Mouse (Mus musculus): ENCODE results near the gene Cyb5r3. TPM values are rescaled to one million over a fixed set of nuclear protein-coding genes. Genes with fewer than 3 reads are reported as not detected.
A peak's percentile ranks its signal among the peaks of the same experiment; 100 is the strongest.

Cyb5r3 gene
- polyA plus RNA-seq, 1 experiment from 2014 or later: 182 TPM

DNA sequence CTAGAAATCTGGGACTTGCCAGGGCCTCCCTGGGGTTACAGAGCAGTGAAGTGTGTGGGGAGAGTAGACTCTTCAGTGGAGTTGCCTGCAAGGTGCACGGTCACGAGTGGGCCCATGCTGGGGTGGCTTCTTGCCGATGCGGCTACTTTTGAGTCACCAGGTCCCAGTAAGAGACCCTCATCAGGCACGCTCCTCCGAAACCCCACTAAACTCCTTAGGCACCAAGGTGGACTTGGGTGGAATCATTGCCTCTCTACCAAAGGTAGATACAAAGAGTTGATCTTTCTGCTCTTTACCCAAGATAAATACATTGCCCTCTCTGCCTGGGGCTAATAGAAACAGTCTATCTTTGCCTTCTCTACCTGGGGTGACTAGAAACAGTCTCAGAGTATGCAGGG is 14.7 kb downstream of the Cyb5r3 start:
- Histone ChIP-seq H3K9me3 (no peaks in the 10 kb centered on the region), H3K4me2 (no peak overlapping the region), H3K9ac (no peak overlapping the region), H3K4me3 (replicated peaks) (no peak overlapping the region), H3K27ac (no peak overlapping the region), H3K4me1 (no peaks in the 10 kb centered on the region), H3K36me3 (peaks cover 31% of the 10 kb centered on the region), H3K27me3 (replicated peaks) (no peaks in the 10 kb centered on the region)
- ATAC-seq (ENCODE audit: insufficient read depth, low FRiP score, low read depth): no peak
- WGBS: 97% methylated on average over 6 of the region's 6 CpGs

DNA sequence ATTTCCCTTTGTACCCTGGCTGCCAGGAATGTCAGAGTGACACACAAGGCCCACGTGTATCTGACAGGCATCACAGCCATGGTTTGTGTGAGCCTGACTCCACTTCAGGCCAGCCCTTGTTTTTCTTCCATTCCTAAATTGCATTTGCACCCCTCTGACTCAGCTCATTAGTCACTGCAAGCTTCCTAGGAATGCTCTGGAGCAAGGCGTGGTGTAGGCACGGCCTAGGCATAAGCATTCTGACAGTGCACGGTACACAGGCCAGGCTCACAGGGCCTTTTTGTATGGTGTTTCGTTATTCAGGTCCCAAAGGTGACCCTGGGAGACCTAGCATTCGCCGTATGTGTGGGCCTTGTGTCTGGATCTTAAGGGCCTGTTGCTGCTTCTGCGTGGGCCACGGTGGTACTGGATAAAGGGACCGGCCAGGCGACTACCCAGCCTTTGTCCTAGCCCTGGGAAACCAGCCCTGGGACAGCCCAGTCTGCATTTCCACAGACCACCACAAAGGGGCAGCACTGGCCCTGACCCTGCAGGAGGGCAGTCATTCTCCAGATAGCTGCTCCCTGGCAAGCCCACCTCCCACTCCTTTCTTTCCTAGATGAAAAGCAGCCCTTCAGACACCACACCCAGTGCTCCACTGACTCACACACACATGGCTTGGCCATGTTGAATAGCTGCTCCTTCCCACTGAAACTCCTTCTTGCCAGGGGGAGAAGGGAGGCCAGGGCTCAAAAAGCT is 15.3 kb downstream of the Cyb5r3 start:
- Histone ChIP-seq H3K4me2 (no peak overlapping the region), H3K9me3 (no peaks in the 10 kb centered on the region), H3K36me3 (peaks cover 27% of the 10 kb centered on the region), H3K27me3 (replicated peaks) (no peaks in the 10 kb centered on the region), H3K27ac (no peak overlapping the region), H3K9ac (no peak overlapping the region), H3K4me3 (replicated peaks) (no peak overlapping the region), H3K4me1 (no peaks in the 10 kb centered on the region)
- no peak for ATAC-seq (ENCODE audit: insufficient read depth, low FRiP score, low read depth)
- WGBS: 75% methylated on average over 11 of the region's 11 CpGs

DNA sequence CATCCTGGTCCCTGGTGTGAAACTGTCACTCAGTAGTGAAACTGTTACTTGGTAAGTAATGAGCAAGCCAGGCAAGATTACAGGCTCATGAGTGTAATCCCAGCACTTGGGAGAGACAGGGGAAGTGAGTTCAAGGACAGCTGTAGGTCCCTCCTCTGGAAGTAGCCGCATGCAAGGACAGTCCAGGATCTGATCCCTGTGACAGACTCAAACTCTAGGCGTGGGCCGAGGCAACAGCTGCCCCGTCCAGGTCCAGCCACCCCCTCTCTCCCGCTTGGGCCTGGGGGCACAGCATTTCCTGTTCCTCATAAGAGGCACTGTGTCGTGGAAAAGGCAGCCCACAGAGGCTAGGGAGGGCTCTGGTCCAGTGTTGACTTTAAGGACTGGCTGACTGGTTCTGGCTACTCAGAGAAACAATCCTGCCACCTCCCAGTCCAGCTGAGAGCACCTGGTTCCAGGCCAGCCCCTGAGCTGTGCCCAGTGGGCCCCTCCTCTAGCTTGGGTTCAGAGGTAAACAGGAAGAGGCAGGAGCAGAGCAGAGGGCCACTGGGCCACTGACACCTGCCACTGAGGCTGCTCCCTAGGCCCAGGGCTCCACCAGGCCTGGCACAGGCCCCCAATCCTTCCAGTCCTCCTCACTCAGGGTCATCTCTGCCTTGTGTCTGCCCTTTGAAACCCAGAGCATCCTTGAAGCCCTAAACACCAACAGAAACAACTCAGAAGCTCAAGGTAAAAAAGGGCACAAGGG is 16.5 kb downstream of the Cyb5r3 start:
- Histone ChIP-seq H3K4me1 (no peaks in the 10 kb centered on the region), H3K4me2 (no peak overlapping the region), H3K36me3 (peaks cover 25% of the 10 kb centered on the region), H3K27ac (no peak overlapping the region), H3K9me3 (no peaks in the 10 kb centered on the region), H3K9ac (no peak overlapping the region), H3K4me3 (replicated peaks) (no peak overlapping the region), H3K27me3 (replicated peaks) (no peaks in the 10 kb centered on the region)
- 70% methylated on average over 6 of the region's 6 CpGs for WGBS
- ATAC-seq (ENCODE audit: insufficient read depth, low FRiP score, low read depth): no peak

DNA sequence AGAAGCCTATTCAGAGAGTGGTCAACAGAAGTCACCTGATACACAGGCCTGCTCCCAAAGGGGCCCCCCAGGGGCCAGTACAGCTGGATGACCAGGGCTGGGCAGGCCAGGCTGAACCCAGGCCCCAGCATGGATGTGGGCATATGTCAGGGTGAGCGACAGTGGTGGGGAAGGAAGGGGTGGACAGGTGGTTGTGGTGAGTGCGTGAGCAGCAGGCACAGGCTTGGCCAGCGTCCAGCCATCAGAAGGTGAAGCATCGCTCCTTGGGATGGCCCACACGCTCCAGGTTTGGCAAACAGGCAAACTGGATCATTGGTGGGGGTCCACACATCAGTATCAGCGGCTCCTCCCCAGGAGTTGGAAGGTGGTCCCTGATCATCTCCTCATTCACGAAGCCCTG is 18.1 kb downstream of the Cyb5r3 start:
- Histone ChIP-seq H3K4me2 (no peak overlapping the region), H3K4me3 (replicated peaks) (no peak overlapping the region), H3K9ac (no peak overlapping the region), H3K27ac (no peak overlapping the region), H3K4me1 (0 out of 2 replicates have a peak, but pooled peaks cover 4% of the 10 kb centered on the region), H3K9me3 (no peaks in the 10 kb centered on the region), H3K36me3 (peaks cover 11% of the 10 kb centered on the region), H3K27me3 (replicated peaks) (no peaks in the 10 kb centered on the region)
- no peak for ATAC-seq (ENCODE audit: insufficient read depth, low FRiP score, low read depth)
- WGBS: 90% methylated on average over 7 of the region's 7 CpGs

DNA sequence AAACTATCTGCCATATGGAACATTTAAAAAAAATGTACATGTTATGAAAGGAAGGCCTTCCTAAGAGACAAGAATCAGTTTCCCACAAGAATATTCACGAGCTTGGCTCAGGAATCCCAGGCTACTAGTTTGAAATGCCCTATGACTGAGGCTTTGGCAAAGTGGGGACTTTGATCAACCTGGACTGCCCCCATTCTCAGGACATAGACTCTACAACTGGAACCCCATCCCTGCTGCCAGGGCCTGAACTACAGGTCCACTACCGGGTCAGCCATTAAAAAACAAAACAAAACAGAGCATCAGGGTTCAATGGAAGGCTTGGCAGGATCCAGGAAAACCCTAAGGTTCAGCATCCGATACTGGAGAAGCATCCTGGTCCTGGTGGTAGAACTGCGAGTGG is 21.7 kb downstream of the Cyb5r3 start:
- Histone ChIP-seq H3K9ac (no peak overlapping the region), H3K4me3 (replicated peaks) (no peak overlapping the region), H3K4me1 (peaks cover 10% of the 10 kb centered on the region), H3K27ac (no peak overlapping the region), H3K36me3 (peaks cover 9% of the 10 kb centered on the region), H3K4me2 (no peak overlapping the region), H3K27me3 (replicated peaks) (no peaks in the 10 kb centered on the region), H3K9me3 (no peaks in the 10 kb centered on the region)
- ATAC-seq (ENCODE audit: insufficient read depth, low FRiP score, low read depth): no peak
- 73% methylated on average over 4 of the region's 4 CpGs for WGBS

DNA sequence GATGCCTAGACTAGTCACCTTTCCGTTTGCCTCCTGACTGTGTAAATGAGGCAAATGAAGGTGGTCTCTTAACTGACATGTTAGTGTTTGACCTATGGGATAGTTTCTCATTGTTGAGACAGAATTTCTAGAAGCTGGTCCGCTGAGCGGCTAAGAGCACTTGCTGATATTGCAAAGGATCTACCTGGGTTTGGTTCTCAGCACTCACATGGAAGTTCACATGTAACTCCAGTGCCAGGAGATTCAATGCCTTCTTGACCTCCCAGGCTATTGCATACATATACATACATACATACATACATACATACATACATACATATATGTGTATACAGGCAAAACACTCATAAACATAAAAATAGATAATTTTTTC is 22.3 kb downstream of the Cyb5r3 start:
- no peak overlapping the region for H3K9ac ChIP-seq

DNA sequence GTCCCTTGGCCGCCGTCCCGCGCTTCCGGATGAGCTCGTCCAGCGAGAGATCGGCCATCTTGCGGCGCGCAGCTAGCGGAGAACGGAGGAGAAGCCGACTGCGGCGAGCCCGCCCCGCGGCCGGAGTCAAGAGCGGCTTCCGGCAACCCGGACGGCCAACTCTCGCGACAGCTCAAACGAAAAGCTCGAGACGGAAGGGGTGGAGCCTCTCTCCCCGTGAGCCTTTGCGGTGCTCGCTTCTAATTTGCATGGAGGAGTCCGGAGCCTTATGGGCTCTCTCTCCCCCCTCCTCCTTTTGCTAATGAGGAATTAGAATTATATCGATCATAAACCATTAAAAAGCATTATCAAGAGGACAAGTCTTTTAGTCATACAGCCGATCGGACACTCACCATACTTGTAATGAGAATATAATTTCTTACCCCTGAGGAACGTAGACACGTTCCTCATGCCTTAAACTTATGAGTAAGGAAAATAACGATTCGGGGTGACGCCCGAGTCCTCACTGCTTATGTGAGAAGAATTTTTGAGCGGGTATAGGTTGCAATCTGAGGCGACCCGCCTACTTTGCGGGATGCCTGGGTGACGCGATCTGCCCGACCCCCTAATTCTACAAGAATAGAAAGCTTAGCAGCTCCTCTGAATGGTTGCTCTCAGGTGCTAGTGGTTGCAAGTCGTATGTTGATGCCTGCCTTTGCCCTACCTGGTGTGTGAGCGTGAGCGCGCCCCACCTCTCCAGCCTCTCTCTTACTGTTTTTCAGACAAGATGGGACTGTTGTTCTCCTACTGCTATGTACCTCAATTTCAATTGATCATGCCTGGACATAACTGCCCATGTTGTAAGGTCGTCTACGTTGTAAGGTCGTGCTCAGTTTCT is 23.0 kb downstream of the Cyb5r3 start, which contains the start of gene Poldip3:
Poldip3 (minus strand) TSS at position 189 of the 877 bp plus-strand sequence.
- H3K9me3 ChIP-seq: no peaks in the 10 kb centered on the region
- H3K36me3 ChIP-seq: peaks cover 13% of the 10 kb centered on the region
- H3K4me3 ChIP-seq (replicated peaks): peak within 1 kb of the TSS; percentile 94
- peak within 1 kb of the TSS; percentile 87 for H3K9ac ChIP-seq
- peak within 1 kb of the TSS; percentile 75 for H3K4me2 ChIP-seq
- no peaks in the 10 kb centered on the region for H3K27me3 ChIP-seq (replicated peaks)
- peaks cover 10% of the 10 kb centered on the region for H3K4me1 ChIP-seq
- under 1% methylated on average over 56 of the region's 56 CpGs for WGBS
- peak; percentile 90 for ATAC-seq (ENCODE audit: insufficient read depth, low FRiP score, low read depth)
- peak within 1 kb of the TSS; percentile 98 for H3K27ac ChIP-seq

More for the DNA sequence above, 22.3 kb downstream of the Cyb5r3 start:
- Histone ChIP-seq H3K27ac (peak overlapping the region; percentile 98), H3K4me2 (peak overlapping the region; percentile 46), H3K4me3 (replicated peaks) (peak overlapping the region; percentile 94), H3K9me3 (no peaks in the 10 kb centered on the region), H3K36me3 (peaks cover 13% of the 10 kb centered on the region), H3K27me3 (replicated peaks) (no peaks in the 10 kb centered on the region), H3K4me1 (peaks cover 10% of the 10 kb centered on the region)
- 21% methylated on average over 3 of the region's 3 CpGs for WGBS
- ATAC-seq (ENCODE audit: insufficient read depth, low FRiP score, low read depth): no peak

DNA sequence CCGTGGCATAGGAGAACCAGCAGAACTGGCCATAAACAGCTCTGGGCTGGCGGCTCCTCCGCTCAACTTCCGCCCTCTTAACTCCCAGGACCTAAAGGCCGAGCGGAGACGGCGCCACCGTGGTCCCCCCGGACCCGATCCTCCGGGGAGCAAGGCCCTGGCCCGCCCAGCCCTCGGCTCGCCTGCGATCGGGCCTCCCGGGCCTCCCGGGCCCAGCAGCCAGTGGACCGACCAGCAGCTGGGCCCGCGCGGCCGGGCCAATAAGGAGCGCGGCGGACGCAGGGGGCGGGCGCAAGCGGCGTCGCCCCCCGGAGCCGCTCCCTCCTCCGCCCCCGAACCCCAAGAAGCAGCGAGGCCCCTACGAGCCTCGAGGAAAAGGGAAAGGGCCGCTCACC is 23.6 kb downstream of the Cyb5r3 start:
- H3K9ac ChIP-seq: peak overlapping the region; percentile 87
- H3K27me3 ChIP-seq (replicated peaks): no peaks in the 10 kb centered on the region
- H3K36me3 ChIP-seq: peaks cover 13% of the 10 kb centered on the region
- H3K27ac ChIP-seq: peak overlapping the region; percentile 98
- peak overlapping the region; percentile 75 for H3K4me2 ChIP-seq
- H3K4me1 ChIP-seq: peaks cover 10% of the 10 kb centered on the region
- under 1% methylated on average over 40 of the region's 41 CpGs for WGBS
- ATAC-seq (ENCODE audit: insufficient read depth, low FRiP score, low read depth): peak; percentile 82
- peak overlapping the region; percentile 94 for H3K4me3 ChIP-seq (replicated peaks)
- no peaks in the 10 kb centered on the region for H3K9me3 ChIP-seq

DNA sequence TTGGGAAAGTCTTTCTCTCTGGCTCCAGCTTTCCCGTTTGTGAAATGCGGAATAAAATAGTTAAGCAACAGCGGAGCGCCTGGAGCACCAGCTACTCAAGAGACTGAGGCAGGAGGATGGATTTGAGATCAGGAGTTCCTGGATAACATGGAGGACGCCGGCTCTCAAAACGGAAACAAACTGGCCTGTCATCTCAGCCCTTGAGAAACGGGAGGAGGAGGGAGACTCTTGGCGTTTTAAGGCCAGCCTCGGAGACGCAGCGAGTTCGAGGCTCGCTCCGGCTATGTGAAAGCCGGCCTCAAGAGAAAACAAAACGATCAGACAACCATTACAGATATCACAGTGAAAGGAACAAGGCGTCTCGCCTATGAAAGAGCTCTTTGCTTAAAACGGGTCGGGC is 24.0 kb downstream of the Cyb5r3 start:
- Histone ChIP-seq H3K9ac (peak overlapping the region; percentile 87), H3K4me1 (peaks cover 13% of the 10 kb centered on the region), H3K27ac (peak overlapping the region; percentile 98), H3K4me2 (peak overlapping the region; percentile 75), H3K9me3 (no peaks in the 10 kb centered on the region), H3K4me3 (replicated peaks) (peak overlapping the region; percentile 94), H3K27me3 (replicated peaks) (no peaks in the 10 kb centered on the region), H3K36me3 (peaks cover 13% of the 10 kb centered on the region)
- 2% methylated on average over 21 of the region's 21 CpGs for WGBS
- no peak for ATAC-seq (ENCODE audit: insufficient read depth, low FRiP score, low read depth)

DNA sequence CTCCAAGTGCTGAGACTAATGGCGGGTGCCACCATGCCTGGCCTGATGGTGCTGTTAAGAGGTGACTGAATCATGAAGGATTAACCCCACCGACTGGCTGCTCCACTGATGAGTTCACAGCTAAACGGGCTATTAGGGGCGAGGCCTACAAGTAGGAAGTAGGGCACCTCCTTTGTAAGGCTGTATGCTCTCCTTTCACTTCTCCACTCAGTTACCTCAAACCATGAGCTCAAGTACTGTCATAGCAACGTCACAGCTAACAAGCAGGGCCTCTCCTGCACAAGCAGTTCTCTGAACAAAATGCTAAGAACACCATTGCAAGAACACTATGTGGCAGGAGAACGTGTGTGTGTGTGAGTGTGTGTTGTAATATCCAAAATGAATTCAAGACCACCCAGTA is 26.9 kb downstream of the Cyb5r3 start:
- no peak overlapping the region for H3K27ac ChIP-seq
- ATAC-seq (ENCODE audit: insufficient read depth, low FRiP score, low read depth): no peak
- H3K9me3 ChIP-seq: no peaks in the 10 kb centered on the region
- peaks cover 28% of the 10 kb centered on the region for H3K4me1 ChIP-seq
- 77% methylated on average over 6 of the region's 6 CpGs for WGBS
- H3K4me2 ChIP-seq: no peak overlapping the region
- H3K27me3 ChIP-seq (replicated peaks): no peaks in the 10 kb centered on the region
- H3K9ac ChIP-seq: no peak overlapping the region
- no peak overlapping the region for H3K4me3 ChIP-seq (replicated peaks)
- peaks cover 13% of the 10 kb centered on the region for H3K36me3 ChIP-seq

DNA sequence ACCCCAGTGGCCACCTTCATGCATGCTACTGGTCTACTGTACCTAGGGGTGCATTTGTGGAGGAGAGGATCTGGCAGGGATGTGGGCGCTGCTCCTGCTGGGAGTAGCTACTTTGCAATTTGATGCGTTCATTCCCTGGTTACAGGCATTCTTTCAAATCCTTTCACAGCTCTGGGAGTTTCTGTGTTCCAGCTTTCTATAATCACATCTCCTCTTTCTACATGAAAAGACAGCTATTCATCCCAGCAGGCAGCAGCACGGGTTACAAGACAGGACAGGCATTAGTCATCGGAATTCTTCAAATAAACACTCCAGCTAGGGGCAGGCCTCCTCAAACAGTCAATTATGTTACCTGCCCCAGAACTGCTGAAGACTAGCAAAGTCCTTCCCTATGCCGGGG is 29.5 kb downstream of the Cyb5r3 start:
- H3K9me3 ChIP-seq: no peaks in the 10 kb centered on the region
- peak overlapping the region; percentile 68 for H3K27ac ChIP-seq
- H3K27me3 ChIP-seq (replicated peaks): no peaks in the 10 kb centered on the region
- H3K4me2 ChIP-seq: no peak overlapping the region
- H3K4me3 ChIP-seq (replicated peaks): no peak overlapping the region
- H3K4me1 ChIP-seq: peaks cover 21% of the 10 kb centered on the region
- H3K36me3 ChIP-seq: peaks cover 18% of the 10 kb centered on the region
- WGBS: 27% methylated on average over 5 of the region's 5 CpGs
- no peak overlapping the region for H3K9ac ChIP-seq
- no peak; the same call in 1 of the 2 replicates for ATAC-seq (ENCODE audit: insufficient read depth, low FRiP score, low read depth)
